Mouse (Mus musculus) C2C12 (cell line): ENCODE measurements around the gene Stk40.

Experiments
- CTCF ChIP-seq: IDR thresholded peaks from one replicate; pipeline ENCODE4 v1.5.1; 2011; ENCODE audit not compliant: control insufficient read depth, insufficient read depth, insufficient read length
- FOSL1 ChIP-seq: IDR thresholded peaks from one replicate; pipeline ENCODE4 v1.8.0; 2011; ENCODE audit warnings: mild to moderate bottlenecking, low read length; ENCODE audit not compliant: poor library complexity, insufficient read depth, severe bottlenecking
- MAX ChIP-seq: IDR thresholded peaks from one replicate; pipeline ENCODE4 v1.6.1; 2011; ENCODE audit warnings: mild to moderate bottlenecking, control low read depth
- MYOD1 ChIP-seq: IDR thresholded peaks from one replicate; pipeline ENCODE4 v1.6.1; 2011; ENCODE audit warnings: low read depth; ENCODE audit not compliant: control insufficient read depth, insufficient read length
- MYOG ChIP-seq: IDR thresholded peaks from one replicate; pipeline ENCODE4 v1.6.1; 2011; ENCODE audit not compliant: control insufficient read depth, insufficient read length; ENCODE audit errors: extremely low read depth
- USF1 ChIP-seq: IDR thresholded peaks from one replicate; pipeline ENCODE4 v1.6.1; 2011; ENCODE audit warnings: low read depth, mild to moderate bottlenecking, control low read depth, moderate library complexity

GRCm38 (mm10) chr4:126117116-126117515 lies 13.4 kb downstream of the Stk40 start:
- TF ChIP-seq CTCF (no peak), MYOG (no peak), USF1 (no peak), MAX (no peak), MYOD1 (no peak), FOSL1 (no peak)
